Mouse (Mus musculus): ENCODE measurements around the gene Zeb2. TPM values are rescaled to one million over a fixed set of nuclear protein-coding genes. Genes with fewer than 3 reads are reported as not detected.

Zeb2 gene
- polyA plus RNA-seq, 1 experiment from 2014 or later = 32.3 TPM

DNA sequence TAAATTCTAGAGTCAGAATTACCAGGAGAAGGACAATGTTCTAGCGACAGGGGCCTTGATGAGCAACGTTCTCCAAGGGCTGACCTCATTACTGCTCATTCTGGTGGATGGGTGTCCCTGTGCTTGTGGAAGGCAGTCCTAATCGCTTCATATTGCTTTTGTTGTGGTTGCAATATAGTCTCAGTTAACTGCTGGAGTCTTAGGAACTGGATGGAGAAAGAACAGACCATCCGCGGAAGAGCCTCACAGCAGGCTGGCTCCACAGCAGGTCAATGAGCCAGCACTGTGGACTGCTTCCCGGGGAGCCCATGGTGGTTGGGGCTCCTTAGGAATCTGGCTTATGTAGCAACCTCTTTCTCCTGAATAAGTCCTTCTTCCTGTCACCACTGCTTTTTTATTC, 12.4 kb upstream of the Zeb2 start:
- H3K4me1 ChIP-seq (ENCODE audit: control insufficient read depth, insufficient read depth, low read length) = no peaks in the 10 kb centered on the region
- H3K36me3 ChIP-seq (ENCODE audit: control insufficient read depth, insufficient read depth, low read length) = no peaks in the 10 kb centered on the region
- H3K4me3 ChIP-seq (replicated peaks; ENCODE audit: low read depth, low read length) = no peak overlapping the region
- WGBS = 36% methylated on average over 6 of the region's 6 CpGs
- no peaks in the 10 kb centered on the region for H3K9me3 ChIP-seq (ENCODE audit: control insufficient read depth, low read length)
- H3K27ac ChIP-seq (replicated peaks; ENCODE audit: low read depth, low read length) = no peak overlapping the region
- DNase-seq (no peak), ATAC-seq (ENCODE audit: low FRiP score, low TSS enrichment) (no peak)
- H3K27me3 ChIP-seq (ENCODE audit: control insufficient read depth, insufficient read depth, low read length) = no peaks in the 10 kb centered on the region
- H3K4me2 ChIP-seq (ENCODE audit: low read length) = no peak overlapping the region
- H3K9ac ChIP-seq (replicated peaks; ENCODE audit: low read length) = no peak overlapping the region

DNA sequence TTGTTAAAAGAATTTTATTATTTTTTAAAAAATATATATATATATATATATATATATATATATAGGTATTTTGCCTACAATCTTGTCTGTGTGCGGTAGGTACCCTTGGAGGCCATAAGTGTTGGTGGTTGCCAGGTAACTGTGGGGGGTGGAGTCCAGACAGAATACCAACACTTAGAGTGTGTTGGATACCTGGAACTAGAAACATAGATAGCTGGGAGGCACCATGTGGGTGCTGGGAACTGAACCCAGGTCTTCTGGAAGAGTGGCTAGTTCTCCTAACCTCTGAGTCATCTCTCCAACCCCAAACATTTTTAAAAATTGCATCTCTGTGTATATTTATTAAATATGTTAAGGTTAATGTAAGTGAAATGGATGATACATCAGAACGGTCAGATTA, 11.5 kb upstream of the Zeb2 start:
- WGBS = 99% methylated on average over 2 of the region's 2 CpGs
- Histone ChIP-seq H3K27ac (replicated peaks; ENCODE audit: low read depth, low read length) (no peak overlapping the region), H3K36me3 (ENCODE audit: control insufficient read depth, insufficient read depth, low read length) (no peaks in the 10 kb centered on the region), H3K4me2 (ENCODE audit: low read length) (no peak overlapping the region), H3K4me3 (replicated peaks; ENCODE audit: low read depth, low read length) (no peak overlapping the region), H3K9me3 (ENCODE audit: control insufficient read depth, low read length) (no peaks in the 10 kb centered on the region), H3K9ac (replicated peaks; ENCODE audit: low read length) (no peak overlapping the region), H3K4me1 (ENCODE audit: control insufficient read depth, insufficient read depth, low read length) (no peaks in the 10 kb centered on the region), H3K27me3 (ENCODE audit: control insufficient read depth, insufficient read depth, low read length) (no peaks in the 10 kb centered on the region)
- ATAC-seq (ENCODE audit: low FRiP score, low TSS enrichment) (no peak), DNase-seq (no peak)

DNA sequence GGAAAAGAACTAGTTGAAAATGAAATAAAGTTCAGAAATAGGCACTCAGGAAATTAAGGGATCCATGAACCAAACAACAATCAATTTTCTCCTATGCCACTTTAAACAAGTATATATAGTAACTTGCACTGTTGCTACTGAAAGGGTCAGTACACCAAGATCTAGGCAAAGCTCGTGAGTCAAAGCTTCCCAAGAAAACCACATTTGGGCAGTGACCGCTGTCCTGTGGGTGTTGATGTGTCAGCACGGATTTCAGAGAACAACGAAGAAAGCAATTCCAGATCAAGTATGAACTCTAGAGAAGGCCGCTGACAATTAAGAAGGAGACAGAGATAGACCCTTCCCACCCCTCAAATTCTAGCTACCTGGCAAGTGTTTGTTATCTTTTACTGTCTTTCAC, 9.2 kb upstream of the Zeb2 start:
- no peaks in the 10 kb centered on the region for H3K36me3 ChIP-seq (ENCODE audit: control insufficient read depth, insufficient read depth, low read length)
- H3K4me1 ChIP-seq (ENCODE audit: control insufficient read depth, insufficient read depth, low read length) = no peaks in the 10 kb centered on the region
- H3K9ac ChIP-seq (replicated peaks; ENCODE audit: low read length) = no peak overlapping the region
- no peak overlapping the region for H3K4me3 ChIP-seq (replicated peaks; ENCODE audit: low read depth, low read length)
- H3K27ac ChIP-seq (replicated peaks; ENCODE audit: low read depth, low read length) = no peak overlapping the region
- no peak for DNase-seq
- H3K4me2 ChIP-seq (ENCODE audit: low read length) = no peak overlapping the region
- no peak for ATAC-seq (ENCODE audit: low FRiP score, low TSS enrichment)
- H3K27me3 ChIP-seq (ENCODE audit: control insufficient read depth, insufficient read depth, low read length) = no peaks in the 10 kb centered on the region
- no peaks in the 10 kb centered on the region for H3K9me3 ChIP-seq (ENCODE audit: control insufficient read depth, low read length)
- 93% methylated on average over 5 of the region's 5 CpGs for WGBS

DNA sequence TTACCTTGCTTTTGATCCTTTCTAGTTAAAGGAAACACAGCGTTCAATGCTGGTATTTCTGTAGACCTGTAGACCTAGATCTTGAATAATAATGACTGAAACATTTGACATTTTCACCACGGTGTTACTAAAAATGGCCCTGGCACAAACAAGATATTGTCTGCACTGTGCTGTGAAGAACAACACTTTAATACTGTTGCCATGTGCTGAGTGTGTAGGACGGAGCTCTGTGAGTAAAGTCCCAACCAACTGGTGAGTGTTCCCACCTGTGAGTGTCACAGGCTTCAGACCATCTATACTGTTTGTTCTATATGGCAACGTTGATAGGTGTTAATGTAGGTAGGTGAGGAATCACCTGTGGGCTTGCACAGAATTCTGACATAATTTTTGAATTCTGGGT, 8.0 kb upstream of the Zeb2 start:
- no peaks in the 10 kb centered on the region for H3K9me3 ChIP-seq (ENCODE audit: control insufficient read depth, low read length)
- H3K9ac ChIP-seq (replicated peaks; ENCODE audit: low read length) = no peak overlapping the region
- H3K27me3 ChIP-seq (ENCODE audit: control insufficient read depth, insufficient read depth, low read length) = no peaks in the 10 kb centered on the region
- DNase-seq (no peak), ATAC-seq (ENCODE audit: low FRiP score, low TSS enrichment) (no peak)
- H3K27ac ChIP-seq (replicated peaks; ENCODE audit: low read depth, low read length) = no peak overlapping the region
- 85% methylated on average over 4 of the region's 4 CpGs for WGBS
- H3K4me2 ChIP-seq (ENCODE audit: low read length) = no peak overlapping the region
- no peaks in the 10 kb centered on the region for H3K4me1 ChIP-seq (ENCODE audit: control insufficient read depth, insufficient read depth, low read length)
- H3K36me3 ChIP-seq (ENCODE audit: control insufficient read depth, insufficient read depth, low read length) = no peaks in the 10 kb centered on the region
- H3K4me3 ChIP-seq (replicated peaks; ENCODE audit: low read depth, low read length) = no peak overlapping the region

DNA sequence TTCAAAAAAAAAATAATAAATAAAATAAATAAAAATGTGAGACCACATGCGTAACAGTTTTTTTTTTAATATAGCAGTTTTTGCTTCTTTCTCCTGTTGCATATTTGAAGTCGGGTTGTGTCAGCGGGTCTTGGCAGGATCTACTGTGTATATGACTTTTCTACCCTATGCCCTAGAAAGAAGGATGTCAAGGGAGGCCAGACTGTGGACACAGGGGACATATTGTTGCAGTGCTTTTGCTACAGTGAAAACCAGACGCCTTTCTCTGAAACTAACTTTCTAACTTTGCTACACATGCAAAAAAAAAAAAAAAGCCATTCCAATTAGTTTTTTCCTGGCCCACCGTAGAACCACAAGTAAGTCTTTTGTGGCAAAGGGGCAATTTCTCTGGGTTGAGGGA, 6.3 kb upstream of the Zeb2 start:
- Histone ChIP-seq H3K36me3 (ENCODE audit: control insufficient read depth, insufficient read depth, low read length) (no peaks in the 10 kb centered on the region), H3K4me3 (replicated peaks; ENCODE audit: low read depth, low read length) (no peak overlapping the region), H3K9ac (replicated peaks; ENCODE audit: low read length) (no peak overlapping the region), H3K4me2 (ENCODE audit: low read length) (no peak overlapping the region), H3K27me3 (ENCODE audit: control insufficient read depth, insufficient read depth, low read length) (no peaks in the 10 kb centered on the region), H3K27ac (replicated peaks; ENCODE audit: low read depth, low read length) (no peak overlapping the region), H3K9me3 (ENCODE audit: control insufficient read depth, low read length) (no peaks in the 10 kb centered on the region), H3K4me1 (ENCODE audit: control insufficient read depth, insufficient read depth, low read length) (no peaks in the 10 kb centered on the region)
- no peak for DNase-seq
- no peak for ATAC-seq (ENCODE audit: low FRiP score, low TSS enrichment)
- 82% methylated on average over 5 of the region's 5 CpGs for WGBS

DNA sequence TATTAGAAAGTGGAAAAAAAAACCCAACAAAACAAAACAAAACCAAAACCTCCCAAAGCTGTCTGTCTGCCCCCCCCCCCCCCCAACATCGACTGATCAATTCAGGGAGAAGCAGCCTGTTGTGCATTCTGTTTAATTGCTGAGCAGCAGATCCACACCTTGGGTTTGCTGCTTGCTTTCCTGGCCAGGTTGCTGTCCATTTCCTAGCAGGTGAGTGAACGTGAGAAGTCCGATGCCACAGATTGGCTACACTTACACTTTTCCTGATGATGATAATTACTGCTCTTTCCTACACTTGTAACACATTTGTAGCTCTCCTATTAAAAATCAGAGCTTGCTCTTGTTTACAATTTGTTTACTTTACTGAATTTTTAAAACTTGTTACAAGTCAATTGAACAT, 926 bp upstream of the Zeb2 start:
- Histone ChIP-seq H3K27me3 (ENCODE audit: control insufficient read depth, insufficient read depth, low read length) (no peaks in the 10 kb centered on the region), H3K4me3 (replicated peaks; ENCODE audit: low read depth, low read length) (no peak overlapping the region), H3K9me3 (ENCODE audit: control insufficient read depth, low read length) (no peaks in the 10 kb centered on the region), H3K27ac (replicated peaks; ENCODE audit: low read depth, low read length) (no peak overlapping the region), H3K4me2 (ENCODE audit: low read length) (no peak overlapping the region), H3K4me1 (ENCODE audit: control insufficient read depth, insufficient read depth, low read length) (peaks cover 17% of the 10 kb centered on the region), H3K36me3 (ENCODE audit: control insufficient read depth, insufficient read depth, low read length) (no peaks in the 10 kb centered on the region), H3K9ac (replicated peaks; ENCODE audit: low read length) (no peak overlapping the region)
- DNase-seq = no peak
- ATAC-seq (ENCODE audit: low FRiP score, low TSS enrichment) = no peak
- WGBS = 44% methylated on average over 3 of the region's 3 CpGs

DNA sequence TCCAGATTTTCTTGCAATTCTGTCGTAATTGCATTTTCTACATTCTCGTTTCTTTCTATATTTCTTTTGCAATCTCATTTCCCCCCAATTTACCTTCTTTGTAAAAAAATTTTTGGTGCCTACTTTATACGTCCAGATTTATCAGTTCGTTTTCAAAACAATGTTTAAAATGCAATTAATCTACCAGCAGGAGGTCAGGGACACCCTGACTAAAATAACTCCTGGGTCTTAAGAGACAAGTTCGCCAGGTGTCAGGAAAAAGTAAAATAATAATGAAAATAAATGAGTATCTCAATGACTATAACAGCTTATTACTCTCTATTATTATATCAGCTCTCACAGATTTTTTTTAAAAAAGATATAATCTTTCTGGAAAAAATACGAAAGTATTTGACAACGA, 397 bp upstream of the Zeb2 start:
- ATAC-seq (ENCODE audit: low FRiP score, low TSS enrichment) (no peak), DNase-seq (no peak)
- Histone ChIP-seq H3K4me2 (ENCODE audit: low read length) (peak overlapping the region; percentile 80), H3K4me1 (ENCODE audit: control insufficient read depth, insufficient read depth, low read length) (peaks cover 20% of the 10 kb centered on the region), H3K4me3 (replicated peaks; ENCODE audit: low read depth, low read length) (peak overlapping the region; percentile 54), H3K36me3 (ENCODE audit: control insufficient read depth, insufficient read depth, low read length) (no peaks in the 10 kb centered on the region), H3K9me3 (ENCODE audit: control insufficient read depth, low read length) (no peaks in the 10 kb centered on the region), H3K27me3 (ENCODE audit: control insufficient read depth, insufficient read depth, low read length) (no peaks in the 10 kb centered on the region), H3K27ac (replicated peaks; ENCODE audit: low read depth, low read length) (peak overlapping the region; percentile 79; the same call in 1 of the 2 replicates), H3K9ac (replicated peaks; ENCODE audit: low read length) (peak overlapping the region; percentile 54; the same call in 1 of the 2 replicates)
- WGBS = 19% methylated on average over 7 of the region's 7 CpGs

DNA sequence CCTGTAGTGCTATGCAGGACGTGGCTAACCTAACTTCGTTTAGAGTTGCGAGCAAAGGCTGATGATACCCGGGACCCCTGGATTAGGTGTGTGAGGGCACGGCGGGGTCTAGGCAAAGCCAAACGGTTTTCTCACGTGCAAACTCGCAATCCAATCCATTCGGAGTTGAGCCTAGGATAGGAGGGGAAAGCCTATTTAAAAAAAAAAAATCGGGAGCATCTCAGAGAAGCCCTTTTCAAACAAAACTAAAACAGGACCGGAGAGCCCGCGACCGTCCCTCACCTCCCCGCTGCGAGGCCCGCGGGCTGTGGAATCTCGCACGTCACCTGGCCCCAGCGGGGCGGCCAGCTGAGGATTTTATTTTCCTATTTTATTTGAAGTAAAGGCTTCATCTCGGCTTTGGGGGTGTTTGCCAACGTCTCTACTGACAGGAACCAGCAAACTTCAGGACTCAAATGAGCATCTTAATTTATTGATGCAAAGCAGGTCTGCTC, 617 bp downstream of the Zeb2 start:
- peak overlapping the region; percentile 80 for H3K4me2 ChIP-seq (ENCODE audit: low read length)
- H3K9me3 ChIP-seq (ENCODE audit: control insufficient read depth, low read length) = no peaks in the 10 kb centered on the region
- under 1% methylated on average over 25 of the region's 25 CpGs for WGBS
- peak; percentile 65 for DNase-seq
- peak overlapping the region; percentile 54 for H3K4me3 ChIP-seq (replicated peaks; ENCODE audit: low read depth, low read length)
- H3K36me3 ChIP-seq (ENCODE audit: control insufficient read depth, insufficient read depth, low read length) = no peaks in the 10 kb centered on the region
- H3K4me1 ChIP-seq (ENCODE audit: control insufficient read depth, insufficient read depth, low read length) = peaks cover 24% of the 10 kb centered on the region
- peak; percentile 13 for ATAC-seq (ENCODE audit: low FRiP score, low TSS enrichment)
- no peaks in the 10 kb centered on the region for H3K27me3 ChIP-seq (ENCODE audit: control insufficient read depth, insufficient read depth, low read length)
- peak overlapping the region; percentile 79 for H3K27ac ChIP-seq (replicated peaks; ENCODE audit: low read depth, low read length)
- peak overlapping the region; percentile 54 for H3K9ac ChIP-seq (replicated peaks; ENCODE audit: low read length)

DNA sequence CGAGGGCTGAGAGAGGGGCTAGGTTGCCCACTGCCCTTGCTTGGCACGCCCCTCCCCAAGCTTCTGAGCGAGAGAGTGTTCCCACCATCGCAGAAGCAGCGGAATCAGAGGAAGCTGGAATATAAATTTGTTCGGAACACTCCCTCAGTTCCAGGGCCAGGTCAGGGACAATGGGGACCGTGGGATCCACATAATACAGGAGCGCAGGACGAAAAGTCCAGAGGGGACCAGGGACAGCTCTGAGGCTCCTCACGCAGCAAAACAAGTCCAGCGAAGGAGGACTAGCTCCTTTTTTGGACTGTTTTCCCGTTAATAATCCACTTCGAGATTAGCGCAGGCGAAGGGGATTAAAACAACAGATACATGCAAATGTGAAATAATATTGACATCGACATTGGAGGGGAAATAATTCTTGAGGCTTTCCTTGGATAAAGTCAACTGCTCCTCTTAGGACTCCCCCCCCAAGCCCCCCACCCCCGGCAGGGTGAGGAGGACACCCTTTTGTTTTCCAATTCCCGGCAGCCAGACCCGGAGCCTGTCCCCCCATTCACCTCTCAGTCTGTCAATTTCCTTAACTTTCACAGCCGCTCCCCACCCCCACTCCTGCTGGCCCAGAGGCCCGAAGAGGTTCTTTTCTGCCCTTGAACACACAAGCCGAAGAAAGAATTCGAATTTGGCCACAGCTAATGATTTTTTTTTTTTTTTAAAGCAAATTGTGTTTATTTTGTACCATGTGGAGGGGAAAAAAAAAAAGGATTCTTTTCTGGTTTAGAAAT, 1.3 kb downstream of the Zeb2 start:
- Histone ChIP-seq H3K4me2 (ENCODE audit: low read length) (peak overlapping the region; percentile 80), H3K9ac (replicated peaks; ENCODE audit: low read length) (peak overlapping the region; percentile 54), H3K27ac (replicated peaks; ENCODE audit: low read depth, low read length) (peak overlapping the region; percentile 79), H3K27me3 (ENCODE audit: control insufficient read depth, insufficient read depth, low read length) (no peaks in the 10 kb centered on the region), H3K4me3 (replicated peaks; ENCODE audit: low read depth, low read length) (peak overlapping the region; percentile 54), H3K36me3 (ENCODE audit: control insufficient read depth, insufficient read depth, low read length) (no peaks in the 10 kb centered on the region), H3K9me3 (ENCODE audit: control insufficient read depth, low read length) (no peaks in the 10 kb centered on the region), H3K4me1 (ENCODE audit: control insufficient read depth, insufficient read depth, low read length) (peaks cover 24% of the 10 kb centered on the region)
- peak; percentile 76 for DNase-seq
- WGBS = under 1% methylated on average over 23 of the region's 23 CpGs
- ATAC-seq (ENCODE audit: low FRiP score, low TSS enrichment) = peak; percentile 44; the same call in 1 of the 2 replicates
